Mouse (Mus musculus) brain, embryonic 14.5 days (tissue): Measurements from ENCODE around the gene Tenm2.

Experiments
- CTCF ChIP-seq: fragments of 200-500 bp; IDR thresholded peaks from 2 replicates; pipeline ENCODE4 v1.5.1; 2012; ENCODE audit warnings: inconsistent platforms, mild to moderate bottlenecking, moderate library complexity, borderline replicate concordance; ENCODE audit not compliant: insufficient read depth, insufficient read length; ENCODE audit errors: extremely low read depth
- POLR2A ChIP-seq: fragments of 200-500 bp; IDR thresholded peaks from 2 replicates; pipeline ENCODE4 v1.6.1; 2012; ENCODE audit warnings: mild to moderate bottlenecking, inconsistent platforms, borderline replicate concordance; ENCODE audit not compliant: poor library complexity, insufficient read depth, insufficient read length, severe bottlenecking; ENCODE audit errors: extremely low read depth

DNA sequence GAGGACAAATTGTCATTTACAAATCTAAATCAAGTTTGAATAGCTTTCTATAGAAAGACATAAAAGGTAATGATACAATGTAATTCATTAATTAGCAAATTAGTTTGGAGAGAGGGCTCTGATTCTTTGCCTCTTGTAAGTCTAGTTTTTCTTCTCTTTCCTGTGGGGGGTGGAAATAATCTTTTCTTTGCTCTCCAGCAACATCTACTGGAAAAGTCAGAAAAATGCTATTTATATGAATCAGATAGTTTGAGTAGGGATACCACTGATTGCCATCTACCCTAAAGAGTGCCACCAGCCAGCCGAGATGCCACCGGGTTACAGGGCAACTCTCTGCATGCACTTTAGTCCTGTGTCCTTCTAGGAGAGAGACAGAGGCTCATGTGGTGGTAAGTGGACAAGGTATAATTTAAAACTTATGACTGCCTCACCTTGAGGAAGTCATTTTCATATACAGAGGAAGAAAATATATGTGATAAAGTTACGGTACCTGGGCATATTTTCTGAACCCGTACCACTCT lies 560.8 kb downstream of the Tenm2 start:
- no peak for TF ChIP-seq CTCF
- TF ChIP-seq POLR2A = no peak
